Mouse (Mus musculus) fat pad, adult 2 months (tissue): ENCODE data around the gene Pitpnm1.
"Not testable (repeated sequence)": the region's sequence is repeated elsewhere in the genome, so short reads cannot be mapped to it uniquely, and the experiment has no call there.

ENCODE experiments used
- DNase-seq: peaks from one replicate; pipeline ENCODE4 v3.0.0-alpha.2; 2011; ENCODE audit warnings: low read depth, low spot score; ENCODE audit errors: extremely low read depth

Gene Pitpnm1

DNA sequence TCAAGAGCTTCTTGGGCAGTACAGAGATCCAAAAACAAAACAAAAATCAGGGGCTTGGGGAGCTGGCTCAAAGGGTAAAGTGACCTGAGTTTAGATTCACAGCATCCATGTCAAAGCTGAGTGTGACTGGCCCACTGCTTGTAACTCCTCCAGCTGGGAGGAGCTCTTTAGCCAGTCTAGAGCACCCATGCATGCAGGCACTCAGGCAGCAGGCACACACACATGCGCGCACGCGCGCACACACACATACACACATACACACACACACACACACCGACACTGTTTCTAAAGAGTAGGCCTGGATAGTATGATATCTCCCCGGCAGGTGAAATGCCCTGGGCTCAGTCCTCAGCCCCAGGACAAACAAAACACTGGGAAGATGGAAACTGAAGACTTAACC lies 17.2 kb downstream of the Pitpnm1 start:
- no peak for DNase-seq

DNA sequence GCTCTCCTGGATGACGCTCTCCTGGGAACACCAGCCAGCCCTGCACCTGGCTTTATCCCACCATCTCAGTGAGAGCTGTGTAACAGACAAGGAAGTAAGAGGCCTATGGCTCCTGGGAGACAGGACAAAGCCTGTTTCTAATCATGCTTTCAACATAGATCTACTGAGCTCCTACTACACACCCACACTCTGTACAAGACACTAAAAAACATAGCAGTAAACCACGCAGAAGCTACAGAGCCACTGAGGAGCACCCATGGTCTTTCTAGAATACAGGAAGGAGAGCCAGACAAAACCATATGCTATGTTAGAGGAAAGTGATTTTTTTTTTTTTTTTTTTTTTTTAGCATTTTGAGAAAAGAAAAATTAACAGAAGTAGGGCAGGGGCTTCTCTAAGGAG lies 18.6 kb downstream of the Pitpnm1 start:
- DNase-seq = no peak

DNA sequence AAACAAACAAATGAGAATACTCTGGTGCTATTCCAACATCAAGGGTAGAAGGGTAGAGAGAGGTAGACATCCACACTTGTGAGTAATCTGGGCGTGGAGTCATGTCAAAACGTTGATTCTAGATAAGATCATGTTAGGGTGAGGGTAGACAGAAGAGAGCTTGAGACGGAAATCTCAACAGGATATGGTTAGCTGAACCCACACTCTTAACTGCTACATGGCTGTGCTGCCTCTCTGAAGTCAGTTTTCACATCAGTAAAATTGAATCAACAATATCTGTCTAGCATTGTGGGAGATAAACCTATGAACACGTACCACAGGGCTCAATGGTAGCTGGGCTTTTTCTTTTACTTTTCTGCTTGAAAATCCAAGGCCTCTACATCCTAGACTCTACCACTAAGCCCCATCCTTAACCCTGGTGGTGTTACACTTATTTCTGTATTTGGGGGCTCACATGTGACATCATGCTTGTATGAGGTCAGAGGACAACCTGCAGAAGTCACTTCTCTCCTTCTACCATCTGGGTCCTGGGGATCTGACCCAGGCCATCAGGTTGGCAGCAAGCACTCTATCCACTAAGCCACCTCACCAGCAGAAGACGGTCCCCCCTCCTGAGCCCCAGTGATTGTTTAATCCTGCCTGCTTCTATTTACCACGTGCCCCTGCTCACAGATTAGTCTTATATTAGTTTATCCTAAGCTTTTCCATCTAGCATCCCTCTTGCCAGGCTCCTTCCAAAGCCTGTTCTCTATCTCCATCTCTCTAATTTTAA lies 20.1 kb downstream of the Pitpnm1 start:
- DNase-seq = no peak

DNA sequence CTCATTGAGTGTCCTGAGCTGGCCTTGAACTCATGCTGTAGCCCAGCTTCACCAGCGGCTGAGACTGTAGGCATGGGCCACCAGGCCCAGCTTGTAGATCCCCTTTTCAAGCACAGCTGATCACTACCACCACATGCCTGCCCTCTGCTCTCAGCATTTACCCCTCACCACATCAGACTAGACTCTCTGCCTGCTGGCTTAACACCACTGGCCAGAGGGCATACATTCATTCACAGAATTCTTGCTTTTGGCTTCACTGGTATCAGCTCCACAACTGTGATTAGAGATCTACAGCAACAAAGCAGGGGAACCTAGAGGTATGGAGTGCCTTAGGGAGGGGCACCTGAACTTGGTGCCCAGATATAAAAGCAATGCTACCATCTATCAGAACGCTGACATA lies 20.7 kb downstream of the Pitpnm1 start:
- no peak for DNase-seq

DNA sequence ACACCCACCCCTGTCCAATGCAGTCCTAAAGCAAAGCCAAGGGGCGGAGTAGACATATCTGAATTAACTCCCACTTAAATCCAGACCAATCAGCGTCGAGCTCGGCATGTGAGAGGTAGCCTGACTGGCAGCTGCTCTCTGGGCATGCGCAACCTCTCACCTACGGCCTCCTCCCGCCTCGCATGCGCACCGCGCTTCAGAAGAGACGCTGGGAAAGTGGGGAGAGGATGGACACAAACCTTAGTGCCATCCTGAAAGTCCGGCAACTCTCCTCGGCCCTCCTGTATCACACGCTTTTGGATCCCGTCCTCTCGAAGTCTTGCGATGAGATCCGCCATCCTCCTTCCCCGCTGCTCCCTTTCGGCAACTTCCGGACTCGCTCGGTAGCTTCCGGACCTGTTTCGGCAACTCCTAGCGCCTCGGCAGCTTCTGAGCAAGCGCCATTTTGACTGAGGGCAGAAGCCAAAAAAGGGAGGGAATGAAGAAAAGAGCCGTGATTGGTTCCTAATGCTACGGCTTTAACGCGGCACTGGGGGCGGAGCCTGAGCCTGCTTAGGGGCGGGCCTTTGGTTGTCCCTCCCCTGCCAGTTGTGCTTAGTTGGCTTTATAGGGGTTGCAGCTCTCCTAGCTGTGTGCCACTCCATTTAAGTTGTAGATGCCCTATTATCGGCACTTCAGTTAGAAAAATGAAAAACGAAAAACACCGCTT lies 21.5 kb downstream of the Pitpnm1 start:
- DNase-seq = peak; percentile 79

DNA sequence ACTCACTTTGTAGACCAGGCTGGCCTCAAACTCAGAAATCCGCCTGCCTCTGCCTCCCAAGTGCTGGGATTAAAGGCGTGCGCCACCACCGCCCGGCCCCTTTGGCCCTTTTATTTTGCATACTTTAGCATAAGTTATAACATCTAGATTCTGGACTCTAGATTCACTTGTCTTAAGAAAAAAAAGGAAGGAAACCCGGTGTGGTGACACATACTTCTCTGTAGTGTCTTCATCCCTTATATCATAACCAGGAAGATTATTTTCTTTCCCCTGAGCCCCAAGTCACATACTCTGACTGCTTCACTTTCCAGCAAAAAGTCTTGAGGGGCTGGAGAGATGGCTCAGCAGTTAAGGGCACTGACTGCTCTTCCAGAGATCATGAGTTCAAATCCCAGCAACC lies 22.1 kb downstream of the Pitpnm1 start:
- not testable (repeated sequence) for DNase-seq

DNA sequence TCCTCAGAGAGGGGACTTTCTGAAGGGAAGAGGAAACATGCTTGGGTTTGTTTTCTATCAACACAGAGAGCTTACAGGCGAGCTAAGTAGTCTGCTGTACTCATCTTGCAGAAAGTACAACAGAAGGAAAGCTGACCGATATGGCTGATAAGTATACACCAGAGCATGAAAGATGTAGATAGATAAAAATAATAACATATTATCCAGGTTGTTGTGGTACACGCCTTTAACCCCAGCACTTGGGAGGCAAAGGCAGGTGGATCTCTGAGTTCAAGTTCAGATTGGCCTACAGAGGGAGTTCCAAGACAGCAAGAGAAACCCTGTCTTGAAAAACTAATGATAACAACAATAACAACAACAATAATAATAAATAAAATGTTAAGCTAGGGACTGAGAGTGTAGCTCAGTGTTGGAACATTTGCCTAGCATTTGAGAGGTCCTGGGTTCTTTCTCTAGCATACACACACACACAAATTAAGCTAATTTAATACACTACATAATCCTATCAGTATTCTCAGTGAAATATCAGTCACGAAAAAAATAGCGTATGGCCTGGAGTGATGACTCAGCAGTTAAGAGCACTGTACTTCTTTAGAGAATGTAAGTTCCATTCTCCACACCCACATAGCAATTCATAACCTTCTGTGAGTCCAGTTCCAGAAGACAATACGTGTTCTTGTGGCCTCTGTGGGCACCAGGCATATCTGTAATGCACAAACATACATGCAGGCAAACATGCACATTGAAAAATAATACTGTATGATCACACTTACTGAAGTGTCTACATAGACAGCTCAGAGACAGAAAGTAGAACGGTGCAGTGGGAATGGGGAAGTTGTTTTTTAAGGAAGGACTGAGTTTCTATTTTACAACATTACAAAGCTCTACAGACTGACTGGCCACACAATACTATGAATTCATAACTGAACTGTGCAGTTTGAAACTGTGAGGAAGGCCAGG lies 22.9 kb downstream of the Pitpnm1 start:
- no peak for DNase-seq

DNA sequence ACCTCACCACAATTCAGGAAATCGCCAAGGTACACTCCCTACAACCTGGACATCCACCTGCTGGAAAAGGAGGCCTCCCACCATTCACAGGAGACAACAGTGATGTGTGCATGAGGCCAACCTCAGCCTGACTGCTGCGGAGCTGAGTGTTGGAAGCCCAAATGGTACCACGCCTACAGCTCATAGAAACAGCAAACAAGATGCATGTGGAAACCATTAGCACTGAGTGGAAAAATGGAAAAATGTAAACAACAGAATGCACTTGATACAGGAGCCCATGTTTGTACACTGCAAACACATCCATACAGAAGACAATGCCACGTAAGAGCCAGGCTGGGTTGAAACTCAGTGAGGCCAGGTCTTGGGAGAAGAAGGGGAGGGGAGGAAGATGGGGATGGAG lies 24.6 kb downstream of the Pitpnm1 start:
- no peak for DNase-seq

DNA sequence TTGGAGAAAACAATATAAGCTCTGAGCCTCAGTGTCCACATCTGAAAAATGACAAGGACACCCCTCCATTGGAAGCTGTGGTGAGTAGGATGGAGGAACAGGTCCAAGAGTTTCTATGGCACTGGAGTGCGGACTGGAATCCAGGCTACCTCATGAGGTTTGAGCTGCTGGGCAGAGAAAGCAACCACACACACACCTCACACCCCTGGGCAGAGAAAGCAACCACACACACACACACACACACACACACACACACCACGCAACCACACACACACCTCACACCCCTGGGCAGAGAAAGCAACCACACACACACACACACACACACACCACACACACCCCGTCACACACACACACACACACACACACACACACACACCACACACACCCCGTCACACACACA lies 25.5 kb downstream of the Pitpnm1 start:
- not testable (repeated sequence) for DNase-seq

DNA sequence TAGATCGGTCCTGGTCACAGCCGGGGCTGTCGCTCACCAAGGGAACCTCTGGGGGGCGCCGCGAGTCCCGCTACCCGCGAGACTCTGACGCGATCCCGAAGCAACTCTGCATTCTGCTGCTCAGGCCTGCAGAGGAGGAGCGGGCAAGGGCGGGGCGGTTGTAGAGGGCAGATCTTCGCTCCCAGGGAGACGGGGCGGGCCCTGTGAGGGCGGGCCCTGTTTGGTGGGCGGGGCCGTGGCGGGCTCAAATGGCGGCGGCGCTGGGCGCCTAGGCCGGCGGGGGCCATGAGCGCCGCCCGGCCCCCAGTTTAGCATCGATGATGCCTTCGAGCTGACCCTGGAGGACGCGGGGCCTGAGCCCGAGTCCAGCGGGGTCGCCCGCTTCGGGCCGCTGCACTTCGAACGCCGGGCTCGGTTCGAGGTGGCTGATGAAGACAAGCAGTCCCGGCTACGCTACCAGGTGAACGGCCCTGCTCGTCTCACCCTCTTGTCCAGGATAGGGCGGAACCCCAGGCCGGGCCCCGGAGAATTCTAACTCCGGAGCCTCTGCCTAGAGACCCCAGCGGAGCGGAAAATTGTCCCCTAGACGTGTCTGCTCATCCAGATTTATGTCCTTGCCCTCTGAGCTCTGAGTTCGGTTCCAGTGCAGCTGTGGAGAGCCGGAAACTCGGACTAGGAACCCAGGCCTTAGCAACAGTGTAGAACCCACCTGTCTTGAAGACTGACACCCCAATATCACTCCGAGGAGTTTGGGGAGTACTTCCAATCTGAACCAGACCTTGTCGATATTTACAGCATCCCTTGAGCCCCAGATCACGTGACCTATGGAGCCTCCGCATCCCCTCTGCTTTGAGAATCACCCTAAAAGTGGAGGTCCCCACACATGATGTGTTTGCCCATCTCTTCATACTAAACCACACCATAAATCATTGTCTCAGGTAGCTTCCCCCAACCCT lies 26.2 kb downstream of the Pitpnm1 start, which contains the start of gene Aip:
Gene Aip, minus strand, starts transcription at position 118 of the 956 bp plus-strand sequence.
- no peak for DNase-seq

DNA sequence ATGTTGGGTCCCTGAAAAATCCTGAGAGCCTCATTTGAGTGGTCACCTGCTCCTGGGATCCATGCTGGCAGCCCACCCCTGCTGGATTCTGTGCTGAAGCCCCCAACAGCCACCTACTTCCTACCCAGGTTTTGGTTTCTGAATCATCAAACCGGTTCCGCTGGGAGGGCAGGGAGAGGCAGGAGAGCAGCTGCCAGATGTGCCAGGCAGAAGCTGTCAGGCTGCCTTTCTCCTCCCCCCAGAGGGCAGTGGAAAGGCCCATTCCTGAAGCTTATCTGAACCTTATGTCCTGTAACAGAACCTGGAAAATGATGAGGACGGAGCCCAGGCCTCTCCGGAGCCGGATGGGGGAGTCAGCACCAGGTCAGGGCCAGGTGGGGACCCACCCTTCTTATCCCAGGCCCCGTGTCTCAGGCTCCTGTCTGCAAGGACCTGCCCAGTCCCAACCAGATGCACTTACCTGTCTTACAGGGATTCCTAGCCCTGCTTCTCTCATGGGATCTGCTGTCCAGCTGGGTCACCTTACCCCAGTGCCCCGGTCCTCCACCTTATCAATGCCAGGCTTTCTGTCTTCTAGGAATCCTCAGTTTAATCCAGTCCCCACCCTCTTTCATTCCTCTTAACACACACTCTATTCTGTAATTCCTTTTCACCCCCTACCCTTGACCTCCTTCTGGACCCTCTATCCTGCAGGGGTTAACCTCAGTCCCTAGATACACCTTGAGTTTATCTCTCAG lies 27.1 kb downstream of the Pitpnm1 start:
- DNase-seq = no peak

DNA sequence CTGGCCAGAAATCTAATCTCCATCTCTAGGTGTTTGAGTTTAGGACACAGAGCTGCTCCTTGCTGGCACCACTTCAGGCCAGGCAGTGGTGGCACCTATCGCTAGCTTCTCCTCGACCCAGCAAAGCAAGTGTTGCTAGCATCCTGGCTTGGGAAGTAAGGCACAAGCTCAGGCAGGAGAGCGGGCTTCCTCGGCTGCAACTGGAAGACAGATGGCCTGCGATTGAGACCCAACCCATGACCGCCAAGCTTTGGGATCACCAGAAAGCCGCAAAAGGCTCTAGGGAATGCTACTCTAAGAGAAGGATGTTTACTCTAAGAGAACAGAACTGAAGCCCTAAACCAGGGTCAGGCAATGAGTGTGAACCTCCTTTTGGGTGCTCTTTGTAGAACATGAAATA lies 29.7 kb downstream of the Pitpnm1 start:
- no peak for DNase-seq

DNA sequence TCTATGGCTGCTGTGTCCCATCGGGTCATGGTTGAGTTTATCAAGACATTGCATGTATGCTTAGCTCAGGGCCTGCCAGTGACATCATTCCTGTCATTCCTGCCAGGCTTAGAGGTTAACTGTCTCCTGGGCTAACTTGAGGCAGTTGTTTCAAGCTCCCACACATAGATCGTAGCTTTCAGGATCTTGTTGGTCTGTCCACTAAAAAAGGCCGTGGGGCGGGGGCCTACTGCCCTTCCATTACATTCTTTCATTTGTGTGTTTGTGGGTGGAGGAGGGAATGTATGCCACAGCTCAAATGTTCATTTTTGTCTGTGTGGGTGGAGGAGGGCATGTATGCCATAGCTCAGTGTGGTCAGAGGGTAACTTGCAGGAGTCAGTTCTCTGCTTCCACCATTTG lies 30.3 kb downstream of the Pitpnm1 start:
- no peak for DNase-seq

DNA sequence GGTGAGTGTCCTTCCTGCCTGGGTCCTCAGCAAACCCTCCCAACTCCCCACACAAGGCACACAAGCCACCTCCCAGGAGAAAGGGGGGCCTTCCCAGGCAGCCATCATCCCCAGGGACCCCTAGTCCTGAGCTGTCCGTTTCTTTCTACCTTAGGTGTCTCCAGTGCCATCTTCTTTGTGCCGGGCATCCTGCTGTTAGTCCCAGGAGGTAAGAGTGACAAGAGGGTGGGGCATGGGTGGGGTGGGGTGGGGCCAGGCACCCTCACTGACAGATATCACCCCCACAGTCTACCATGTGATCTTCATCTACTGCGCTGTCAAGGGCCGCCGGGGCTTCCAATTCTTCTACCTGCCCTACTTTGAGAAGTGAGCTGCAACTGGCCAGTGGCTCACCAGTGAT lies 31.3 kb downstream of the Pitpnm1 start:
- DNase-seq = no peak

DNA sequence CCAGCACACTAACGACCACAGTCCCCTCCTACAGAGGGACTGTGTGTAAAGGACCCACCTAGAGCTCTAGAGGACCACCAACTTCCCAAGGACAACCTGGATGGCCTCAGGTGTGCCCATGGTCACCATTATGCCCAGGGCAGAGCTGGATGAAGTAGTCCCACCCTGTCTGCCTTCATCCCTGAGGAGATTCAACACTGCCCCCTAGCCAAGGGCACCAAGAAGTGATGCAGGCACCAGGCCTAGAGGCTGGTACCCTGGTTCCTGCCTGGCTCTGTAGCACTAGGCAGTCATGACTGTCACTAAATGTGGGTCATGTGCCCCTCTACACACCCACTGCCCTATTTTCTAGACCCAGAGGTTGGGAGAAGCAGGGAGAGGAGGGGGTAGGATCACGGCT lies 32.0 kb downstream of the Pitpnm1 start:
- DNase-seq = no peak

DNA sequence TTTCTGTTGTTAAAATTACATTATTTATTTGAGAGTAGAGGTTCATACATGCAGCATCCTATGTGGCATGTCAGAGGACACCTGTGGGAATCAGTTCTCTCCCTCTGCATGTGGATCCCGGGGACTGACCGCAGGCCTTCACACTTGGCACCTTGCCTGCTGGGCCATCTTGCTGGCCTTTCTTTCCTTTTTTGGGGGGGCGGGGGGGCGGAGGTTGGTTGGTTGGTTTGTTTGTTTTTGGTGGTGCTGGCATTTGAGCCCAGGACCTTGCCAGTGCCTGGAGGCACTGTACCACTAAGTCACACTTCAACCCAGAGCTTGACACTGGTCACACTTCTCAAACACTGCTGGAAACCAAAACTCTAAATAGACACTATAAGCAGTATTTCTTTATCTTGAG lies 34.6 kb downstream of the Pitpnm1 start:
- no peak for DNase-seq

DNA sequence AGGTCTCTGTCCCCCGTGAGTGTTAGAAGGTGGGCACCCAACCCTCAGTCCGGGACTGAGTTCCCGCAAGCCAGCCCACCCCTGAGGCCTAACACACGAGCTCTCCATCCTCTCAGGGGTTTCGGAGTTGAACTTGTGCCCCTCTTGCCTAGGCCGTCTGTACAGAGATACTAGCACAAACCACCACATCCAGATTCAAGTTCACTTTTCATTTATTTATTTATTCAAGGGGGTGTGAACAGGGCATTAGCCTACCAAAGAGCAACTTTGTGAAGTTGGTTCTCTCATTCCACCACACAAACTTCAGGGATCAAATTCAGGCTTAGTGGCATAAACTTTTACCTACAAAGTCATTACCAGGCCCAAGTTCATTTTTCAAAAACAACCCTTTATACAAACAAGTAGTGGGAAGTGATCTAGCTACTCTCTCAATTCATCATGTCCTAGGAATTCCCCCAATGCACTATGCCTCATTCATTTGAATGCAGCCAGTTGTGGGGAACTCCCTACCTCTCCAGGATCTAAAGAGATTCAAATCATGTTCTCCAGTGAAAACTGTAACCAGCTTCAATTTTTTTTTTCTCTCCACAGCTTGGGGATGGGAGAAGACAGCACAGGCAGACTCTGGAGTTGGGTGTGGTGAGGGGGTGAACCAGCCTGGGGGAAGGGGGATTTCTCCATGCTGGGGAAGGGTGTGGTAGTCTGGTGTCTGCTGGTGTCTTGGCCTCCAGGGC lies 35.6 kb downstream of the Pitpnm1 start:
- not testable (repeated sequence) for DNase-seq

DNA sequence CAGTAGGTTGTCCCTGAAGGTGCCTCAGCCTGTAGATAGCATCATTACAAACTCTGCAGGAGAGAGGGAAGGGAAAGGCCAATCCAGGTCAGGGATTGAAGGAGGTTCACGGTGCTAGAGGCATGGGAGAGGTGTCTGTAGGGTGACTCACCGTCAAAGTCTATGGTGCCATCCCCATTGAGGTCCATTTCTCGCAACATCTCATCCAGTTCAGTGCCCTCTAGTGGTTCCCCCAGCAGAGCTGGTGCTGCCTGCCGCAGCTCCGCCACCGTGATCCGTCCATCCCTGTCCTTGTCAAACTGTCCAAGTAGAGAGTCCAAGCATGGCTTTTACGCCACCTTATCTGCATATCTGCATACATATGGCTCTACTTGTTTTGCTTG lies 36.2 kb downstream of the Pitpnm1 start:
- DNase-seq = not testable (repeated sequence)

DNA sequence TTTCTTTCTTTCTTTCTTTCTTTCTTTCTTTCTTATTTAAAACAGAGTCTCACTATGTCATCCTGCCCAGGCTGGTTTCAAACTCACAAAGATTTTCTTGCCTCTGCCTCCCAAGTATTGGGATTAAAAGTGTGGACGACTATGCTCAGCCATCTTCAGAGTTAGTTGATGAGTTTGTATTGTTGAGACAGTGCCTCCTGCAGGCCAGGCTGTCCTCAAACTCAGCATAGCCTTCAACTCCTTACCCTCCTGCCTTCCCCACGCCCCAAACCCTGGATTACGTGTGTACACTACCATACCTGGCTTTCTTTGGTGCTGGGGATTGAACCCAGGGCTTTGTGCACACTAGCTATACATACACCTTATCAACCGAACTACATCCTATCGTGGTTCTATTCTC lies 36.7 kb downstream of the Pitpnm1 start:
- DNase-seq = no peak
